Mouse (Mus musculus) CH12.LX (cell line): Measurements from ENCODE around the gene Rasip1.

Source experiments
- CTCF ChIP-seq, 2 experiments: IDR thresholded peaks in 1 of 2; conservative IDR thresholded peaks in 1 of 2; 2 replicates each; pipeline ENCODE4 v1.5.1; 2011 to 2012; ENCODE audit warnings: low read depth in 2 of 2, low read length in 2 of 2, improper control_type of control experiment in 1 of 2, inconsistent platforms in 1 of 2, mild to moderate bottlenecking in 1 of 2, moderate library complexity in 1 of 2
- EP300 ChIP-seq: IDR thresholded peaks from 2 replicates; pipeline ENCODE4 v1.6.1; 2011; ENCODE audit warnings: low read length, improper control_type of control experiment
- MAX ChIP-seq: IDR thresholded peaks from 2 replicates; pipeline ENCODE4 v1.6.1; 2011; ENCODE audit warnings: low read length, improper control_type of control experiment
- MEF2A ChIP-seq: IDR thresholded peaks from 2 replicates; pipeline ENCODE4 v1.6.1; 2014; ENCODE audit warnings: low read depth, mild to moderate bottlenecking, inconsistent platforms, low read length, improper control_type of control experiment, borderline replicate concordance

GRCm38 (mm10) chr7:45644183-45644582 is 16.9 kb downstream of the Rasip1 start:
- TF ChIP-seq EP300, result no peak
- no peak for TF ChIP-seq MAX
- TF ChIP-seq CTCF (conservative IDR thresholded peaks at IDR 0.05 in 1 of 2, IDR thresholded peaks at IDR 0.05 in 1 of 2; ENCODE audit: low read depth in 2 of 2, low read length in 2 of 2), result no peak
- no peak for TF ChIP-seq MEF2A
